Mouse (Mus musculus) forebrain, embryonic 13.5 days (tissue): Measurements from ENCODE around the gene Sbf2. TPM values are rescaled to one million over a fixed set of nuclear protein-coding genes. Genes with fewer than 3 reads are reported as not detected.

Experiments
- ATAC-seq: fragments of 200-750 bp; cut with Nextera tagmentation; 2 replicates; pipeline ENCODE4 v1.8.0; 2017
- H3K27ac ChIP-seq: fragments of 300-500 bp; sonication (generic); 2 replicates; pipeline ENCODE4 v1.5.1; 2015; ENCODE audit warnings: inconsistent platforms, mild to moderate bottlenecking, moderate library complexity
- H3K27me3 ChIP-seq: fragments of 300-500 bp; sonication (generic); 2 replicates; pipeline ENCODE4 v1.6.1; 2015; ENCODE audit warnings: mild to moderate bottlenecking, inconsistent platforms
- H3K36me3 ChIP-seq: fragments of 300-500 bp; sonication (generic); 2 replicates; pipeline ENCODE4 v1.6.1; 2015; ENCODE audit warnings: mild to moderate bottlenecking, inconsistent platforms; ENCODE audit not compliant: poor library complexity, severe bottlenecking
- H3K4me1 ChIP-seq: fragments of 300-500 bp; sonication (generic); 2 replicates; pipeline ENCODE4 v1.6.1; 2015; ENCODE audit warnings: inconsistent platforms
- H3K4me2 ChIP-seq: fragments of 300-500 bp; sonication (generic); 2 replicates; pipeline ENCODE4 v1.6.1; 2015; ENCODE audit warnings: inconsistent platforms, mild to moderate bottlenecking, moderate library complexity
- H3K4me3 ChIP-seq: fragments of 300-500 bp; sonication (generic); 2 replicates; pipeline ENCODE4 v1.5.1; 2015; ENCODE audit warnings: mild to moderate bottlenecking, inconsistent platforms
- H3K9ac ChIP-seq: fragments of 300-500 bp; sonication (generic); 2 replicates; pipeline ENCODE4 v1.6.1; 2015; ENCODE audit warnings: mild to moderate bottlenecking, inconsistent platforms
- H3K9me3 ChIP-seq: fragments of 300-500 bp; sonication (generic); replicated peaks from 2 replicates; pipeline ENCODE4 v1.6.1; 2016; ENCODE audit warnings: inconsistent platforms
- WGBS: fragments of 180-500 bp; shearing (Covaris S2); methylation state at CpG from one replicate; pipeline ENCODE4 v1.1.7; 2015; 5-methylcytosine and 5-hydroxymethylcytosine counted together
- polyA plus RNA-seq: library from polyadenylated mRNA; unstranded; fragments of >200 nt; fragmentation: Nextera tagmentation; extraction: Ambion mirVana; gene quantifications from 2 replicates; pipeline ENCODE4 v1.2.1, GENCODE M21; 2015

The Sbf2 gene
- polyA plus RNA-seq, 1 experiment from 2014 or later: 51.8 TPM

DNA sequence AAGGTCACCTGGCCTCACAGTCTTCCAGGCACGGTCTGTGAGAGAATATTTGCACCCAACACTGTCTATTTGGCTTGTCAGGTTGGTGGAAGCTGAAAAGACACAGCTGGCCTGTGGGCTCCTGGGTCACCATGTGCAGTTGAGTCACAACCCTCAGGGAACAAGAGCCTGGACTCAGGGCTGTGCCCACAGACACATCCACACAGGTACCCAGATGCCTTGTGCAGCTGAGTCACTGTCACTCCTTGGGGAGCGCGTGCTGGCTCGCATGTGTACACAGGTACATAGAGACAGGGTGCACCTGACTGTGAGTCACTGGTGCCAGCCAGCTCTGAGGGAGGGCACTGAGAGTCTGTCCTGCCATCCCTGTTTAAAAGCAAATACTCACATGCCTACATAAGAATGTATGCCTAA is 326.5 kb downstream of the Sbf2 start:
- Histone ChIP-seq H3K4me2 (no peak overlapping the region), H3K4me3 (no peak overlapping the region), H3K27ac (no peak overlapping the region), H3K27me3 (no peaks in the 10 kb centered on the region), H3K9me3 (no peaks in the 10 kb centered on the region), H3K4me1 (peaks cover 9% of the 10 kb centered on the region; the same call in 1 of the 2 replicates), H3K9ac (no peak overlapping the region), H3K36me3 (no peaks in the 10 kb centered on the region)
- ATAC-seq: no peak
- 90% methylated on average over 4 of the region's 4 CpGs for WGBS

DNA sequence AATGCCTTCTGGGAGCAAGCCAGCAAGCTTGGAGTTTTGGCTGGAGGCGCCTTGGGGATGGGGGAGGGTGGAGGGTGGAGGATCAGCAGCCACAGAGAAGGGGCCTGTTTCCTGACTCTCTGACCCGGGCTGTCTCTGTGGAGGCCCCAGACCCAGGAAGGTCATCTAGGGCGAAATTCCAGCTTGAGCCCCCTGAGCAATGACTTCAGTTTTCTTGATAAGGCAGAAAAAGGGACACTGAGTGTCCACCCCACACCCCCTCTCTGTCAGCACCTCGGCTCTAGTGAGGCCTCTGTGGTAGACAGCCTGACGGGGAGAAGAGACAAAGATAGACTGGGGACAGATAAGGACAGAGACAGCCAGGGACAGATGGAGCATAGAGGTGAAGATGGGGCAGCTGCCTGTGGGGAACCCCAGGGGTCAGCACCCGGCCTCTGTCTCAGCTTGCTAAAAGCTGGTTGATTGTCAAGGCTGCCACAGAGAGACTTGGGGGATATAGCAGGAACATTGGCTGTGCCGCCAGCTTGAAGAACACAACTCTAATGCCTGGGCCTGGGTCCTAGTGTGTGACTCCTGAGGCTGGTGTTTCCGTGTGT is 327.1 kb downstream of the Sbf2 start:
- Histone ChIP-seq H3K9ac (no peak overlapping the region), H3K27me3 (no peaks in the 10 kb centered on the region), H3K4me2 (no peak overlapping the region), H3K4me1 (peaks cover 9% of the 10 kb centered on the region; the same call in 1 of the 2 replicates), H3K27ac (no peak overlapping the region), H3K36me3 (no peaks in the 10 kb centered on the region), H3K9me3 (no peaks in the 10 kb centered on the region), H3K4me3 (no peak overlapping the region)
- 75% methylated on average over 8 of the region's 8 CpGs for WGBS
- no peak for ATAC-seq

DNA sequence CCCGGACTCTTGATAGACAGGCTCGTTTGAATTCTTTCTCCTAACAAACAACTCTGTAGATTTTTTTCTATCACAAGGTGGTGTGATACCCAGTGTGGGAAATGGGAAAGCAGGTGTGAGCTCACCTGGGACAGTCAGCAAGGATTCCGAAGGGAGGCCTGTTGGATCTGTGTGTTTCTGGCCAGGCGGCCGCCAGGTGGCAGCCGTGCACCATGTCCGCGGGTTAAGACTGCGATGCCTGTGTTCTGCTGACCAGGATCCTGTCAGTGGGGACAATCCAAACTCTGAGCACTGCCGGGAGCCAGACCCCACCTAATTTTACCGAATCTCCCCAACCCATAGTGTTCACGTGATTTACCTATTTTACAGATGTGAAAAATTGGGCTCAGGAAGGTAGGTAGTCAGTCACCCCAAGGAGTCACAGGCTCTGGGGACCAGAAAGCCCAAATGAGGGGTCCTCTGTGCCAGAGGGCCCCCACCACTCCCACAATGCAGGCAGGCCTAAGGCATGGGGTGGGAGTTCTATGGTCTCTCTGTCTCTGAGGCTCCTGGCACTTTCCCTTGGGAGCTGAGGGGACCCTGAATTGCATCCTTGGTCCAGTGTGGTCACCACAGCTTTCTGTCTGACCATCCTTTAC is 327.8 kb downstream of the Sbf2 start:
- 8% methylated on average over 12 of the region's 12 CpGs for WGBS

DNA sequence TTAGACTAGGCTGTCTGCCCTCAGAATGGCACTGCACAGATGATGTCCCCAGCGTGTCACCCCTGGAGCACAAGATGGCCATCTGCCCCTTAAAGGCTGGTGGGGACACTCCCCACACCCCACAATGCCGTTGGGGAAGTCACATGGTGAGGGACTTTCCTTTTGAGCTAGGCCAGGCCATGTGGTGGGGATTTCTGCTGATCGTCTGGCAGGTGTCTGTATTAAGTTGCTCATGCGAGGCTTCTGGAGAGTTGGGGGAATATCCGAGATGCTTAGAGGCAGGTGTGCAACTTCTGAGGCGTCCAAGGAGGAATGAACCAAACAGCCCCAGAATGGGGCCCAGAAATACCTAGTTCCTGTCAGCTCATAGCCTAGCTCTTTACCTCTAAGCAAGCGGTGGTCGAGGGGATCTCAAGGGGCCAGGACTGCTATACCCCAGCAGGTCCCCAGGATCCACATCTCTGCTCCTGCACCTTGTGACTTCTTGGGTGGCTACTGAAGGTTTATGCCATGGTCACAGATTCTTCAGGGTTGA is 328.5 kb downstream of the Sbf2 start:
- Histone ChIP-seq H3K27me3 (no peaks in the 10 kb centered on the region), H3K9me3 (no peaks in the 10 kb centered on the region), H3K9ac (no peak overlapping the region), H3K27ac (no peak overlapping the region), H3K36me3 (peaks cover 8% of the 10 kb centered on the region; the same call in 1 of the 2 replicates), H3K4me1 (peaks cover 9% of the 10 kb centered on the region; the same call in 1 of the 2 replicates), H3K4me3 (no peak overlapping the region), H3K4me2 (no peak overlapping the region)
- ATAC-seq: no peak
- 80% methylated on average over 8 of the region's 8 CpGs for WGBS

More for the DNA sequence above, 327.8 kb downstream of the Sbf2 start:
- Histone ChIP-seq H3K4me1 (peaks cover 9% of the 10 kb centered on the region; the same call in 1 of the 2 replicates), H3K36me3 (peaks cover 3% of the 10 kb centered on the region; the same call in 1 of the 2 replicates), H3K9me3 (no peaks in the 10 kb centered on the region), H3K4me3 (no peak overlapping the region), H3K9ac (no peak overlapping the region), H3K27me3 (no peaks in the 10 kb centered on the region), H3K27ac (no peak overlapping the region), H3K4me2 (no peak overlapping the region)
- peak; percentile 88 for ATAC-seq

DNA sequence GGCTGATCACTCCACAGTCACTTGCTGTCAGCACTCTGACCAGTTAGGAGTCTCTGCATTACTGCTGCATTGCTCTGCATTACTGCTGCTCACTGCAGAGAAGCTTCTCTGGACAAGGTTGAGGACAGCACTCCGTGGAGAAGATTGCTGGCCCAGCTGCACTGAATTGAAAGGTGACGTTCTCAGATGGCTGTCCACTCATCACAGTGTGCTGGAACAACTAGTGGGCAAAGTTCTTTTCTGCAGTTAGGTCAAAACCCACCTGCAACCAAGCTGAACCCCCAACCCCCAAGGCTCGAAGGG is 328.9 kb downstream of the Sbf2 start:
- H3K27me3 ChIP-seq: no peaks in the 10 kb centered on the region
- ATAC-seq: no peak
- WGBS: 79% methylated on average over 3 of the region's 3 CpGs
- no peak overlapping the region for H3K4me3 ChIP-seq
- peaks cover 13% of the 10 kb centered on the region; the same call in 1 of the 2 replicates for H3K36me3 ChIP-seq
- no peaks in the 10 kb centered on the region for H3K9me3 ChIP-seq
- peaks cover 9% of the 10 kb centered on the region; the same call in 1 of the 2 replicates for H3K4me1 ChIP-seq
- no peak overlapping the region for H3K27ac ChIP-seq
- H3K4me2 ChIP-seq: no peak overlapping the region
- no peak overlapping the region for H3K9ac ChIP-seq

DNA sequence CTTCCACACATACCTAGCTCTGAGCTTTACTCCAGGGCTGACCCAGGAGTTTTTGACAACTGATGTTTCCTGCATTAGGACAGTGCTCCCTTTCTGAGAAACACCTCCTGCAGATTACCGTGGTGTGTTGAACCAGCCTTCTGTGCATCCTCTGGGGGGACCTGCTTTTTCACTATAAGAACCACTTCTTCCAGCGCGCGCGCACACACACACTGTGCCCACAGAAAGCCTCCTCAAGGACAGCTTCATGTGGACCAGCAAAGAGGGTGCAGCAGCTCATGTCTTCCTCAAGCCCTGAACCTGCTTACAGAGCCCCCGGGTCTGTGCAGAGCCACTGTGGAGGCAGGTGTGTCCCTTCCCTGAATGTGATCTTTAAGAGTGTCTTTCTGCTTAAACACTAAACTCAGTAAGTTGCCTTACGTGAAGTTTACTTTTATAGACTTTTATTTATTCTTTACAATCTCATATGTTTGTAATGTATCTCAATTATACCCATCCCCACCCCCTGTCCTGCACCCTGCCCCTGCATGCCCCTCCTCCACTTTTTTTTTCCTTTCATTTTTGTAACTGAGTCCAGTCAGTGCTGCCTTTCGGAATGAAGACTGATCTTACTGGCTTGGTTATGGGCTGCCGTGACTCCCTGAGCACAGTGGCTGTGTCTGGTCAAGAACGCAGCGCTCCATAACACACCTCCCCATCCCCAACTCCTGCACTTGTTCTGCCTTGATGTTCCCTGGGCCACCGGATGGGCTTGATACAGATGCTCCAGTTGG is 329.5 kb downstream of the Sbf2 start:
- Histone ChIP-seq H3K27ac (no peak overlapping the region), H3K9me3 (no peaks in the 10 kb centered on the region), H3K36me3 (peaks cover 16% of the 10 kb centered on the region; the same call in 1 of the 2 replicates), H3K4me3 (no peak overlapping the region), H3K27me3 (no peaks in the 10 kb centered on the region), H3K4me1 (peaks cover 9% of the 10 kb centered on the region; the same call in 1 of the 2 replicates), H3K9ac (no peak overlapping the region), H3K4me2 (no peak overlapping the region)
- no peak for ATAC-seq
- WGBS: 91% methylated on average over 12 of the region's 12 CpGs

DNA sequence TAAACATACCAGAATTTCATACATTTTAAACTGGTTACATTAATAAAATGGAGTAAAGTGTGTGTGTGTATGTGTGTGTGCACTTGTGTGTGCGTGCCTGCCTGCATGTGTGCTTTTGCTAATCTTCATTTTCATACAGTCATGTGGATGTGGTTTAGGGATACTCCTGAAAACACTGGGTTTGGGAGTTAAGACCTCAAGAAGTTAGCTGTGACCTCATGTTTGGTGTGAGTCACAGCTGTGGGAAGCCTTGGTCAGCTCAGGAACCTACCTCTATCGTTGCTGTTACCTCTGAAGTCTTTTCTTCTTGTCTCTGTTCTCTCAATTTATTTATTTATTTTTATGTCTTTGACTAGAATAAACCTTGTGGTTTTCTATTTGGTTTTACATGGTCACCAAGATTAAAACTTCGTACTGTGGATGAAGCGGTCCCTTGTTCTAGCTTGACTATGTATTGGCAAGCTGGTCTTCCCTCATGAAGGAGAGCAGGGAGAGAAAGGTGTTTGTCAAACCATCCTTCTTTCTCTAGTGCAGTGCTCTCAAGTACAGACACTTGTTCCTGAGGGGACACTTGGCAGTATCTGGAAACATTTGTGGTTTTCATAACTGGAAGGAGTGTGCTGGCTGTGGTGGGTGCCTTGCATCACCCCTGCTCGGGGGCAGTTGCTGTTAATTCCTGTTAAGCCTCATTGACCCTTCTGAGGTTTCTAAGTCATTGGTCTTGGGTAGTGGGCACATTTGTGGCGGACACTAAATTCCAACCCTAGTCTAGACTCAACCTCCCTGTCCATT is 331.0 kb downstream of the Sbf2 start:
- no peaks in the 10 kb centered on the region for H3K27me3 ChIP-seq
- WGBS: 94% methylated on average over 6 of the region's 6 CpGs

DNA sequence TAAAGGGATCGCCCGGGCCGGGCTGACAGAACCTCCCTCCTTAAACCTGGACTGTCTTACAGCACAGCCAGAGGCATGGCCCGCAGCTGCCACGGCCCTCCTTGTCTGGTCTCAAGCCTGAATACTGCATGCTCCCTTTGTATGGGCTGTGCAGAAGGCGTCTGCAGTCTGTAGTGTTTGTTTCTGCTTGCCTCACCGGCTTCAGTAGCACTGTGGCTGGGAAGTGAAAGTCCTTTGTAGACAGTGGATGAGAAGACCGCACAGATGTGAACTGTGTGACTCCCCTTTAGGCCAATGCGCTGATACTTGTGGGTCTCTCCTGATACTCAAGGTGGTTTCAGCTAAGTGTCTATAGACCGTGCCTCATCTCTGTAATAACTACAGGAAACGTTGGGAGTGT is 331.9 kb downstream of the Sbf2 start:
- H3K4me2 ChIP-seq: no peak overlapping the region
- 88% methylated on average over 11 of the region's 11 CpGs for WGBS
- peaks cover 31% of the 10 kb centered on the region for H3K36me3 ChIP-seq

More for the DNA sequence above, 331.0 kb downstream of the Sbf2 start:
- peaks cover 31% of the 10 kb centered on the region for H3K36me3 ChIP-seq
- peaks cover 6% of the 10 kb centered on the region; the same call in 1 of the 2 replicates for H3K4me1 ChIP-seq
- H3K9me3 ChIP-seq: no peaks in the 10 kb centered on the region
- ATAC-seq: no peak
- H3K4me3 ChIP-seq: no peak overlapping the region
- no peak overlapping the region for H3K9ac ChIP-seq
- H3K4me2 ChIP-seq: no peak overlapping the region
- H3K27ac ChIP-seq: no peak overlapping the region

DNA sequence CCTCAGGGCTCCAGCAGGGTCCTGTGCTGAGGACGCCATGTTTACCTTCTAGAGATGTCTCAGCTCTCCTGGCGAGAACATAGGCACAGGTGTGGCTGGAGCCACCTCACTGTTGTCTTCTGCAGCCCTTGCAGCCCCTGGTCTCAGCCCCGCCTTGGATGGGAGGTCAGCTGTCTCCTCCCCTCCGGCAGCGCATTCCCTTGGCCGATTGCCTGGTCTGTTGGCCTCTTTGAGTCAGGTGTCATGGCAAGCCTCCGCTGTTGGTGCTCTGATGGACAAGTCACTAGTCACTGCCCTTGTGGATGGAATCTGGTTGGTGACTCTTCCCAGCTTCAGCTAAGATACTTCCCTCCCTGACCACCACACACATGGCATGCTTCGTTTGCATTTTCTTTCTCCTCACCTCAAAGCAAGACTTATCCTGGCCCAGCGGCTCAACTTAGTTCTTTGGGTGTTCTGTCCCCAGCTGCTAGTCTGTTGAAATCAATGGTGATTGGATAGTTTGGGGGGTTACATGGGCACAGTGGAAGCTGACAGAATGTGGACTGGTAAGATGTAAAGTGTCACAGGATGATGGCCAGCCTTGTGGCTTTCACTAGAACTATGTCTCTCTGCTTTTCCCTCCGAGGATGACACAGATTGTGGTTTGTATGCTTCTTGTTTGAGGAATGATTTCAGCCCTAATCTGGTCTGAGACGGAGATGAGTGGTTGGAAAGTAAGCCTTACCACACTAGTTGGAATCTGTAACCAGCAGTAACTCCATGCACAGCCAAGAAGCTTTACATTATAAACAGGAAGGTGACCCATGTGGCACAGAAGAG is 333.1 kb downstream of the Sbf2 start:
- WGBS: 92% methylated on average over 11 of the region's 11 CpGs
- no peaks in the 10 kb centered on the region for H3K4me1 ChIP-seq
- no peak overlapping the region for H3K4me2 ChIP-seq
- peaks cover 31% of the 10 kb centered on the region for H3K36me3 ChIP-seq
- ATAC-seq: no peak
- H3K9ac ChIP-seq: no peak overlapping the region
- no peak overlapping the region for H3K27ac ChIP-seq
- no peak overlapping the region for H3K4me3 ChIP-seq
- H3K27me3 ChIP-seq: no peaks in the 10 kb centered on the region
- no peaks in the 10 kb centered on the region for H3K9me3 ChIP-seq

More for the DNA sequence above, 331.9 kb downstream of the Sbf2 start:
- H3K9me3 ChIP-seq: no peaks in the 10 kb centered on the region
- H3K4me3 ChIP-seq: no peak overlapping the region
- no peak for ATAC-seq
- 0 out of 2 replicates have a peak, but pooled peaks cover 4% of the 10 kb centered on the region for H3K4me1 ChIP-seq
- no peaks in the 10 kb centered on the region for H3K27me3 ChIP-seq
- no peak overlapping the region for H3K9ac ChIP-seq
- H3K27ac ChIP-seq: no peak overlapping the region

DNA sequence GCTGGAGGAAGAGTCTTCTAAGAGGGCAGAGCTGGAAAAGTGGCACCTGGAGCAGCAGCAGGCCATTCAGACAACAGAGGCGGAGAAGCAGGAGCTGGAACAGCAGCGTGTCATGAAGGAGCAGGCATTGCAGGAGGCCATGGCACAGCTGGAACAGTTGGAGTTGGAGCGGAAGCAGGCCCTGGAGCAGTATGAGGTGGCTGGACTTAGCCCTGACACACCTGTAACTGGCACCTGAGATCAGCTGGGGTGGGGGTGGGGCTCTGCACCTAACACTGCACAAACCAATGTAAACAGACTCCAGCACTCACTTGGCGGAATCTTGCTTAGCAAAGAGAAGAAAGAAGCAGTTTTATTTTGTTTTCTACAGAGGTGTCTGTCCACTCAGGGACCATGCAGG is 335.5 kb downstream of the Sbf2 start:
- 96% methylated on average over 4 of the region's 4 CpGs for WGBS
- no peak for ATAC-seq

DNA sequence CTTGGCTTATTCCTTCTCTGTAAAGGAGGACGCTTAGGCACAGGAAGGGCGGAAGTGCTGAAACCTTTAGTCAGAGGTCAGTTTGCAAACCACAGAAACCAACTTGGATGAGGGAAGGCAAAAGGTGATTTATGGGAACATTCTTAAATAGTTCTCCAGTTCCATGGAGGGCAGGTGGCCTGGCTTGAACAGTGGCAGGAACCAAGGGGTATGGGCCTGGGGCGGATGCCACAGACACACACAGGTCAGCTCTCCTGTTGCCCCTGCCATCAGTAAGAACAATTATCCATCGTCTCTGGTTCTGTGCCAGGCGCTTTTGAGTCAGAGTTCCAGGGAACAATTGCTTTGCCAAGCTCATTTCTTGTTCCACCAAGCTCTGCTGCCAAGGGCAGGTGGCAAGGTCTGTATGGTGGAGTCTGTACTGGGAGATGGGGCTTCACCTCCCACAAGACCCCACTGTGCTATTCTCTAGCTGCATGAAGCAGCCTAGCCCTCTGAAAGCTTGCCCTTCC is 336.9 kb downstream of the Sbf2 start:
- Histone ChIP-seq H3K9me3 (no peaks in the 10 kb centered on the region), H3K27ac (no peak overlapping the region), H3K9ac (no peak overlapping the region), H3K4me2 (no peak overlapping the region), H3K27me3 (no peaks in the 10 kb centered on the region), H3K4me1 (no peaks in the 10 kb centered on the region), H3K36me3 (peaks cover 39% of the 10 kb centered on the region), H3K4me3 (no peak overlapping the region)
- 93% methylated on average over 5 of the region's 5 CpGs for WGBS
- no peak for ATAC-seq

More for the DNA sequence above, 335.5 kb downstream of the Sbf2 start:
- H3K4me3 ChIP-seq: no peak overlapping the region
- H3K4me1 ChIP-seq: no peaks in the 10 kb centered on the region
- H3K27me3 ChIP-seq: no peaks in the 10 kb centered on the region
- no peaks in the 10 kb centered on the region for H3K9me3 ChIP-seq
- peaks cover 35% of the 10 kb centered on the region for H3K36me3 ChIP-seq
- H3K4me2 ChIP-seq: no peak overlapping the region
- H3K9ac ChIP-seq: no peak overlapping the region
- H3K27ac ChIP-seq: no peak overlapping the region
